Mouse (Mus musculus) cerebellum, adult (tissue): ENCODE results near the gene Hivep3.

Source experiments
- ATAC-seq: cut with Nextera tagmentation; 2 replicates; pipeline ENCODE4 v1.9.2; 2017; ENCODE audit warnings: mild to moderate bottlenecking, moderate library complexity, mixed read lengths; ENCODE audit not compliant: insufficient number of reproducible peaks, low FRiP score, low TSS enrichment

Hivep3 gene

GRCm38 (mm10) chr4:119865827-119866455 lies 132.4 kb downstream of the Hivep3 start:
- ATAC-seq, result no peak

GRCm38 (mm10) chr4:119867132-119867531 lies 133.5 kb downstream of the Hivep3 start:
- no peak for ATAC-seq

- 0 out of 2 replicates have a peak, but pooled peaks have one; percentile 5 for ATAC-seq
Measured at GRCm38 (mm10) chr4:119870411-119870810, 136.8 kb downstream of the Hivep3 start.

GRCm38 (mm10) chr4:119871441-119871840 lies 137.9 kb downstream of the Hivep3 start:
- no peak for ATAC-seq

- ATAC-seq, result peak; percentile 60
Measured at GRCm38 (mm10) chr4:119871861-119872582, 138.4 kb downstream of the Hivep3 start.

- no peak for ATAC-seq
Measured at GRCm38 (mm10) chr4:119873935-119874334, 140.4 kb downstream of the Hivep3 start.

- no peak for ATAC-seq
Measured at GRCm38 (mm10) chr4:119875592-119875991, 142.0 kb downstream of the Hivep3 start.

- ATAC-seq, result no peak
Measured at GRCm38 (mm10) chr4:119876535-119877160, 143.1 kb downstream of the Hivep3 start.

- ATAC-seq, result no peak
Measured at GRCm38 (mm10) chr4:119878218-119878617, 144.6 kb downstream of the Hivep3 start.

- ATAC-seq, result no peak
Measured at GRCm38 (mm10) chr4:119879671-119880070, 146.1 kb downstream of the Hivep3 start.

- ATAC-seq, result no peak
Measured at GRCm38 (mm10) chr4:119880270-119880669, 146.7 kb downstream of the Hivep3 start.

GRCm38 (mm10) chr4:119881292-119881691 lies 147.7 kb downstream of the Hivep3 start:
- ATAC-seq, result no peak

- ATAC-seq, result no peak
Measured at GRCm38 (mm10) chr4:119882401-119882800, 148.8 kb downstream of the Hivep3 start.

- no peak for ATAC-seq
Measured at GRCm38 (mm10) chr4:119882814-119883213, 149.2 kb downstream of the Hivep3 start.

GRCm38 (mm10) chr4:119886621-119887020 lies 153.0 kb downstream of the Hivep3 start:
- ATAC-seq, result no peak

- no peak for ATAC-seq
Measured at GRCm38 (mm10) chr4:119887523-119888177, 154.1 kb downstream of the Hivep3 start.

GRCm38 (mm10) chr4:119889760-119890159 lies 156.2 kb downstream of the Hivep3 start:
- no peak for ATAC-seq

GRCm38 (mm10) chr4:119893255-119893779 lies 159.7 kb downstream of the Hivep3 start:
- no peak for ATAC-seq

GRCm38 (mm10) chr4:119894797-119895458 lies 161.3 kb downstream of the Hivep3 start:
- no peak for ATAC-seq

- ATAC-seq, result no peak
Measured at GRCm38 (mm10) chr4:119895504-119895903, 161.9 kb downstream of the Hivep3 start.
